Mouse (Mus musculus): ENCODE measurements around the gene Fggy.

GRCm38 (mm10) chr4:95899926-95900712 lies 342.8 kb downstream of the Fggy start:
- no peak for TF ChIP-seq POLR2A (IDR thresholded peaks at IDR 0.05; ENCODE audit: low read depth, low read length)
- no peak for TF ChIP-seq CTCF (conservative IDR thresholded peaks at IDR 0.05; ENCODE audit: insufficient read depth, insufficient read length, low read depth, low read length)

All from kidney, adult 2 months (tissue).